Mouse (Mus musculus): ENCODE data around the gene Nxnl1. TPM values are rescaled to one million over a fixed set of nuclear protein-coding genes. Genes with fewer than 3 reads are reported as not detected.

Gene Nxnl1
- total and polyA plus RNA-seq, 3 experiments: 0.04 TPM; not detected in 2

DNA sequence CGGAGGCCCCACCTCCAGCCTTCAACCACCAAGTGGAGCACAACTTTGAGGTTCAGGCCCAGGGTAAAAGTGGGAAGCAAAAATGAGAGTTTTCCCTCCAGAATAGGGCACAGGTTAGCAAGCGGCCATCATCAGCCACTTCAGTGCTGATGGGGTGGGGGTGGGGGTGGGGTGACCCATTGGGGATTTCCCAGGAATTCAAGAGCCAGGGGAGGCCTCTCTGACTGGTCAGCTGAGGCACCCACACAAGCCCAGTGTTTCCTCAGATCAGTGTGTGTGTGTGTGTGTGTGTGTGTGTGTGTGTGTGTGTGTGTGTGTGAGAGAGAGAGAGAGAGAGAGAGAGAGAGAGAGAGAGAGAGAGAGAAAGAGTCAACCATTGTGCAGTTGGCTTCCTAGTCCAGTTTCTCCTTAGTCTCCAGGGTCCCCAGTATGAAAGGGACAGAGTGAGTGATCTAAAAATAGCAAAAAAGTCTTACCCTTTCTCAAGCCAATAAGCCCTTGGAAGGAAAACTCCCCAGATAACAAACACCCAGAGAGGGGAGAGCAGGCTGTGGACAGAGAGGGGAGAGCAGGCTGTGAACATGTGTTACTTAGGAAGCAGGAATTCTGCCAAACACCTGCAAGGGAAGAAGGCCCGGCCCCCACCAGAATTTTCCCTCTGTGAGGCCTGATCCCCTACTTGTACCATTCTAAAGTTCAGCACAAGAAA lies 39.1 kb downstream of the Nxnl1 start:
- Histone ChIP-seq H3K27me3 (replicated peaks) (no peaks in the 10 kb centered on the region), H3K4me3 (replicated peaks in 1 of 3; ENCODE audit: low read depth in 2 of 3, low read length in 2 of 3, poor library complexity in 1 of 3) (no peak overlapping the region), H3K79me2 (replicated peaks; ENCODE audit: control insufficient read depth, extremely low read depth, insufficient read depth, poor library complexity, severe bottlenecking) (no peaks in the 10 kb centered on the region), H3K27ac (ENCODE audit: insufficient read depth, low read depth) (peak overlapping the region; percentile 40; the same call in 1 of the 2 replicates), H3K4me2 (ENCODE audit: insufficient read depth, low read depth, poor library complexity, severe bottlenecking) (peak overlapping the region; percentile 26; the same call in 1 of the 2 replicates), H3K4me1 (ENCODE audit: control insufficient read depth in 1 of 2, insufficient read depth in 2 of 2) (peaks cover 27 to 48% of the 10 kb centered on the region in 2 experiments), H3K36me3 (replicated peaks in 1 of 2; ENCODE audit: control insufficient read depth in 1 of 2, insufficient read depth in 1 of 2, low read length in 1 of 2) (no peaks in the 10 kb centered on the region), H3K9me3 (replicated peaks; ENCODE audit: low read length) (no peaks in the 10 kb centered on the region), H3K9ac (ENCODE audit: insufficient read depth, low read depth) (peak overlapping the region; percentile 41; the same call in 1 of the 2 replicates)
- in situ Hi-C loops (cut with MboI; ENCODE audit: low pct_ligation_motif_present, low pct_unique_long_range_greater_than_20kb, low sequenced_read_pairs): no loop called here
- DNase-seq (ENCODE audit: extremely low read depth): peak; percentile 37
- dilution Hi-C loops (cut with MboI; ENCODE audit: extremely low pct_ligation_motif_present, extremely low pct_unique_long_range_greater_than_20kb, low sequenced_read_pairs): no loop called here
- no peak for TF ChIP-seq ZKSCAN1 (IDR thresholded peaks at IDR 0.05; ENCODE audit: borderline replicate concordance, low read depth, low read length)
- TF ChIP-seq MAFK (IDR thresholded peaks at IDR 0.05; ENCODE audit: insufficient replicate concordance, low read length): 0 out of 2 replicates have a peak, but pooled peaks have one; percentile 16
- TF ChIP-seq BHLHE40 (IDR thresholded peaks at IDR 0.05; ENCODE audit: low read depth, low read length): peak; percentile 64
- TF ChIP-seq CHD2 (IDR thresholded peaks at IDR 0.05; ENCODE audit: low read length): peak; percentile 64; the same call in 1 of the 2 replicates
- no peak for TF ChIP-seq RAD21 (IDR thresholded peaks at IDR 0.05; ENCODE audit: low read depth, low read length)
- TF ChIP-seq JUND (conservative IDR thresholded peaks at IDR 0.05; ENCODE audit: low read depth, low read length): peak; percentile 32; the same call in 1 of the 2 replicates
- TF ChIP-seq TBP (conservative IDR thresholded peaks at IDR 0.05; ENCODE audit: low read depth, low read length): no peak
- TF ChIP-seq USF1 (IDR thresholded peaks at IDR 0.05; ENCODE audit: low read depth, low read length): peak; percentile 10; the same call in 1 of the 2 replicates
- 0 out of 2 replicates have a peak, but pooled peaks have one; percentile 17 for TF ChIP-seq TCF12 (IDR thresholded peaks at IDR 0.05; ENCODE audit: low read depth, low read length)
- no peak for TF ChIP-seq PAX5 (IDR thresholded peaks at IDR 0.05; ENCODE audit: low read length)
- TF ChIP-seq IRF4 (IDR thresholded peaks at IDR 0.05; ENCODE audit: low read depth, low read length): peak; percentile 46; the same call in 1 of the 2 replicates
- no peak for TF ChIP-seq CHD1 (IDR thresholded peaks at IDR 0.05; ENCODE audit: low read depth, low read length)
- TF ChIP-seq MEF2A (IDR thresholded peaks at IDR 0.05; ENCODE audit: borderline replicate concordance, low read depth, low read length): peak; percentile 70
- peak; percentile 72 for TF ChIP-seq ETS1 (conservative IDR thresholded peaks at IDR 0.05; ENCODE audit: low read depth, low read length)
- TF ChIP-seq POLR2AphosphoS2 (IDR thresholded peaks at IDR 0.05; ENCODE audit: low read depth, low read length): no peak
- TF ChIP-seq USF2 (conservative IDR thresholded peaks at IDR 0.05; ENCODE audit: low read depth, low read length): no peak
- TF ChIP-seq MXI1 (IDR thresholded peaks at IDR 0.05; ENCODE audit: low read depth, low read length): no peak

GRCm38 (mm10) chr8:71526272-71526671 lies 40.1 kb downstream of the Nxnl1 start:
- dilution Hi-C loops (cut with MboI; ENCODE audit: extremely low pct_ligation_motif_present, extremely low pct_unique_long_range_greater_than_20kb, low sequenced_read_pairs) (no loop called here), in situ Hi-C loops (cut with MboI; ENCODE audit: low pct_ligation_motif_present, low pct_unique_long_range_greater_than_20kb, low sequenced_read_pairs) (no loop called here)
- Histone ChIP-seq H3K9me3 (replicated peaks; ENCODE audit: low read length) (no peaks in the 10 kb centered on the region), H3K9ac (ENCODE audit: insufficient read depth, low read depth) (no peak overlapping the region), H3K27me3 (replicated peaks) (no peaks in the 10 kb centered on the region), H3K27ac (ENCODE audit: insufficient read depth, low read depth) (no peak overlapping the region), H3K36me3 (replicated peaks in 1 of 2; ENCODE audit: control insufficient read depth in 1 of 2, insufficient read depth in 1 of 2, low read length in 1 of 2) (no peaks in the 10 kb centered on the region), H3K4me2 (ENCODE audit: insufficient read depth, low read depth, poor library complexity, severe bottlenecking) (no peak overlapping the region), H3K79me2 (replicated peaks; ENCODE audit: control insufficient read depth, extremely low read depth, insufficient read depth, poor library complexity, severe bottlenecking) (no peaks in the 10 kb centered on the region), H3K4me1 (ENCODE audit: control insufficient read depth in 1 of 2, insufficient read depth in 2 of 2) (peaks cover 24 to 49% of the 10 kb centered on the region in 2 experiments), H3K4me3 (replicated peaks in 1 of 3; ENCODE audit: low read depth in 2 of 3, low read length in 2 of 3, poor library complexity in 1 of 3) (no peak overlapping the region)
- no peak for TF ChIP-seq TBP (conservative IDR thresholded peaks at IDR 0.05; ENCODE audit: low read depth, low read length)
- TF ChIP-seq HCFC1 (IDR thresholded peaks at IDR 0.05; ENCODE audit: low read depth, low read length): no peak
- TF ChIP-seq MAX (IDR thresholded peaks at IDR 0.05; ENCODE audit: low read length): no peak
- TF ChIP-seq USF1 (IDR thresholded peaks at IDR 0.05; ENCODE audit: low read depth, low read length): no peak
- no peak for DNase-seq (ENCODE audit: extremely low read depth)
